Mouse (Mus musculus): ENCODE measurements around the gene Defb15. TPM values are rescaled to one million over a fixed set of nuclear protein-coding genes. Genes with fewer than 3 reads are reported as not detected.
"Not testable (repeated sequence)": the region's sequence is repeated elsewhere in the genome, so short reads cannot be mapped to it uniquely, and the experiment has no call there.

The Defb15 gene
- polyA plus RNA-seq (2015; fragmentation: Nextera tagmentation; extraction: Ambion mirVana) = not detected in 2 replicates

GRCm38 (mm10) chr8:21932610-21933009 is at the start of gene Defb15:
Defb15 (minus strand) TSS chr8:21932710.
- 90% methylated on average over 6 of the region's 6 CpGs for WGBS
- Histone ChIP-seq H3K4me1 (replicated peaks) (no peaks in the 10 kb centered on the region), H3K9ac (no peak within 1 kb of the TSS), H3K36me3 (no peaks in the 10 kb centered on the region), H3K27ac (no peak within 1 kb of the TSS), H3K4me2 (no peak within 1 kb of the TSS), H3K9me3 (replicated peaks) (no peaks in the 10 kb centered on the region), H3K4me3 (no peak within 1 kb of the TSS), H3K27me3 (no peaks in the 10 kb centered on the region)
- ATAC-seq (replicated peaks; ENCODE audit: insufficient number of reproducible peaks, insufficient read depth, low FRiP score, low read depth) = no peak

GRCm38 (mm10) chr8:21981664-21982337 is 49.3 kb upstream of the Defb15 start:
- H3K4me1 ChIP-seq (replicated peaks) = no peaks in the 10 kb centered on the region
- H3K4me2 ChIP-seq = no peak overlapping the region
- H3K27ac ChIP-seq = no peak overlapping the region
- 61% methylated on average over 8 of the region's 8 CpGs for WGBS
- H3K27me3 ChIP-seq = no peaks in the 10 kb centered on the region
- no peak overlapping the region for H3K4me3 ChIP-seq
- no peak for ATAC-seq (replicated peaks; ENCODE audit: insufficient number of reproducible peaks, insufficient read depth, low FRiP score, low read depth)
- no peaks in the 10 kb centered on the region for H3K9me3 ChIP-seq (replicated peaks)
- H3K9ac ChIP-seq = no peak overlapping the region
- H3K36me3 ChIP-seq = no peaks in the 10 kb centered on the region

- WGBS = 71% methylated on average over 4 of the region's 4 CpGs
- H3K27ac ChIP-seq = no peak overlapping the region
- no peak overlapping the region for H3K9ac ChIP-seq
- no peak overlapping the region for H3K4me2 ChIP-seq
- no peaks in the 10 kb centered on the region for H3K36me3 ChIP-seq
- H3K27me3 ChIP-seq = no peaks in the 10 kb centered on the region
- ATAC-seq (replicated peaks; ENCODE audit: insufficient number of reproducible peaks, insufficient read depth, low FRiP score, low read depth) = no peak
- H3K4me1 ChIP-seq (replicated peaks) = no peaks in the 10 kb centered on the region
- no peaks in the 10 kb centered on the region for H3K9me3 ChIP-seq (replicated peaks)
- no peak overlapping the region for H3K4me3 ChIP-seq
These were observed 45.7 kb upstream of the Defb15 start for GRCm38 (mm10) chr8:21978193-21978592.

GRCm38 (mm10) chr8:21969475-21969874 is 37.0 kb upstream of the Defb15 start, which contains the start of gene Ccdc70:
Ccdc70 (plus strand) TSS chr8:21969775.
- ATAC-seq (replicated peaks; ENCODE audit: insufficient number of reproducible peaks, insufficient read depth, low FRiP score, low read depth) = no peak
- no peak within 1 kb of the TSS for H3K4me2 ChIP-seq
- H3K4me1 ChIP-seq (replicated peaks) = no peaks in the 10 kb centered on the region
- H3K36me3 ChIP-seq = no peaks in the 10 kb centered on the region
- no peak within 1 kb of the TSS for H3K9ac ChIP-seq
- H3K27me3 ChIP-seq = no peaks in the 10 kb centered on the region
- H3K27ac ChIP-seq = no peak within 1 kb of the TSS
- WGBS = 85% methylated on average over 3 of the region's 3 CpGs
- H3K4me3 ChIP-seq = no peak within 1 kb of the TSS
- H3K9me3 ChIP-seq (replicated peaks) = no peaks in the 10 kb centered on the region

- Histone ChIP-seq H3K9ac (no peak overlapping the region), H3K4me3 (no peak overlapping the region), H3K4me1 (replicated peaks) (no peaks in the 10 kb centered on the region), H3K27ac (no peak overlapping the region), H3K36me3 (no peaks in the 10 kb centered on the region), H3K4me2 (no peak overlapping the region), H3K27me3 (no peaks in the 10 kb centered on the region), H3K9me3 (replicated peaks) (no peaks in the 10 kb centered on the region)
- ATAC-seq (replicated peaks; ENCODE audit: insufficient number of reproducible peaks, insufficient read depth, low FRiP score, low read depth) = no peak
- WGBS = 61% methylated on average over 1 of the region's 1 CpGs
These were observed 34.1 kb upstream of the Defb15 start for GRCm38 (mm10) chr8:21966646-21967045.

- H3K27me3 ChIP-seq = no peaks in the 10 kb centered on the region
- no peak within 1 kb of the TSS for H3K4me3 ChIP-seq
- H3K36me3 ChIP-seq = no peaks in the 10 kb centered on the region
- ATAC-seq (replicated peaks; ENCODE audit: insufficient number of reproducible peaks, insufficient read depth, low FRiP score, low read depth) = no peak
- H3K9me3 ChIP-seq (replicated peaks) = no peaks in the 10 kb centered on the region
- no peak within 1 kb of the TSS for H3K4me2 ChIP-seq
- H3K27ac ChIP-seq = no peak within 1 kb of the TSS
- H3K9ac ChIP-seq = no peak within 1 kb of the TSS
- no peaks in the 10 kb centered on the region for H3K4me1 ChIP-seq (replicated peaks)
- WGBS = 77% methylated on average over 2 of the region's 2 CpGs
These were observed 25.9 kb upstream of the Defb15 start, which contains the start of gene Fam90a1a for GRCm38 (mm10) chr8:21958414-21958813. Fam90a1a (plus strand) TSS chr8:21958714.

GRCm38 (mm10) chr8:21956336-21956735 is 23.8 kb upstream of the Defb15 start:
- ATAC-seq (replicated peaks; ENCODE audit: insufficient number of reproducible peaks, insufficient read depth, low FRiP score, low read depth) = no peak
- 82% methylated on average over 3 of the region's 3 CpGs for WGBS
- H3K9ac ChIP-seq = no peak overlapping the region

GRCm38 (mm10) chr8:21955321-21955720 is 22.8 kb upstream of the Defb15 start:
- WGBS = 6% methylated on average over 9 of the region's 9 CpGs
- Histone ChIP-seq H3K27ac (no peak overlapping the region), H3K27me3 (no peaks in the 10 kb centered on the region), H3K36me3 (no peaks in the 10 kb centered on the region), H3K4me3 (no peak overlapping the region), H3K9ac (no peak overlapping the region), H3K9me3 (replicated peaks) (no peaks in the 10 kb centered on the region), H3K4me2 (no peak overlapping the region), H3K4me1 (replicated peaks) (no peaks in the 10 kb centered on the region)
- no peak for ATAC-seq (replicated peaks; ENCODE audit: insufficient number of reproducible peaks, insufficient read depth, low FRiP score, low read depth)

More at GRCm38 (mm10) chr8:21956336-21956735, 23.8 kb upstream of the Defb15 start:
- no peak overlapping the region for H3K27ac ChIP-seq
- no peaks in the 10 kb centered on the region for H3K9me3 ChIP-seq (replicated peaks)
- no peak overlapping the region for H3K4me2 ChIP-seq
- no peak overlapping the region for H3K4me3 ChIP-seq
- H3K36me3 ChIP-seq = no peaks in the 10 kb centered on the region
- no peaks in the 10 kb centered on the region for H3K4me1 ChIP-seq (replicated peaks)
- no peaks in the 10 kb centered on the region for H3K27me3 ChIP-seq

GRCm38 (mm10) chr8:21947311-21948017 is 15.0 kb upstream of the Defb15 start:
- ATAC-seq (replicated peaks; ENCODE audit: insufficient number of reproducible peaks, insufficient read depth, low FRiP score, low read depth) = no peak
- Histone ChIP-seq H3K4me1 (replicated peaks) (no peaks in the 10 kb centered on the region), H3K27me3 (no peaks in the 10 kb centered on the region), H3K4me2 (no peak overlapping the region), H3K9me3 (replicated peaks) (no peaks in the 10 kb centered on the region), H3K36me3 (no peaks in the 10 kb centered on the region), H3K4me3 (no peak overlapping the region), H3K27ac (no peak overlapping the region), H3K9ac (no peak overlapping the region)
- 58% methylated on average over 9 of the region's 9 CpGs for WGBS

- 83% methylated on average over 6 of the region's 6 CpGs for WGBS
- Histone ChIP-seq H3K27ac (no peak within 1 kb of the TSS), H3K4me3 (no peak within 1 kb of the TSS), H3K36me3 (no peaks in the 10 kb centered on the region), H3K9me3 (replicated peaks) (no peaks in the 10 kb centered on the region), H3K4me2 (no peak within 1 kb of the TSS), H3K9ac (no peak within 1 kb of the TSS), H3K4me1 (replicated peaks) (no peaks in the 10 kb centered on the region), H3K27me3 (no peaks in the 10 kb centered on the region)
- no peak for ATAC-seq (replicated peaks; ENCODE audit: insufficient number of reproducible peaks, insufficient read depth, low FRiP score, low read depth)
These were observed 14.0 kb upstream of the Defb15 start, which contains the start of gene Defb13 for GRCm38 (mm10) chr8:21946462-21946861. Defb13 (plus strand) TSS chr8:21946762.

GRCm38 (mm10) chr8:21938052-21938451 is 5.5 kb upstream of the Defb15 start, which contains the start of gene Defb35:
Defb35 (plus strand) TSS chr8:21938352.
- WGBS = 84% methylated on average over 4 of the region's 4 CpGs
- H3K4me3 ChIP-seq; H3K9me3 ChIP-seq (replicated peaks); H3K36me3 ChIP-seq; ATAC-seq (replicated peaks; ENCODE audit: insufficient number of reproducible peaks, insufficient read depth, low FRiP score, low read depth); H3K27me3 ChIP-seq; H3K27ac ChIP-seq; H3K9ac ChIP-seq; H3K4me2 ChIP-seq; H3K4me1 ChIP-seq (replicated peaks): not testable (repeated sequence)

Data from heart, embryonic 15.5 days (tissue).